ENCODE assay signal across 35 mouse cellular contexts in the genomic region with DNA sequence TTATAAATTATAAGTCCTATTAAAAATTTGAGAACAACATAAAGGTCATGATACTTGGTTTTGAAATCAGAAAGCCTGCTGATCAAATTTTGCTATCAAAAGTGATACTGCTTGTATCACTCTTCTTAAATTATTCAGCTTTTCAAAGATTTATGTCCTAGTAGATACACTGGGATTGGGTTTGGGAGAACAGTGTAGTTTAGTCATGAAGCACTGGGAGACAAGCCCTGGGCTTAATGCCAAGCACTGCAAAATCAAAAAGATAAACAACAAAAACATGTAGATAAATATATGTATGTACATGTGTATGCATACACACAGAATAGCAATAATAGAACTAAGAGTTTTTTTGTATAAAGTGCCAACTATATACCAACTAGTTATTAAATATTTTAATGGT.
"Had no signal": no experiment of that assay in that cellular context is flagged by ENCODE, and none has a peak within 500 bp of the region (broad histone marks: within the 10 kb centered on the region; RNA-seq: fewer than 3 reads in every experiment).

No protein-coding gene starts in this region.

- H3K9ac ChIP-seq: heart, embryonic 12.5 days; heart, embryonic 13.5 days; heart, embryonic 15.5 days; hindbrain, embryonic 12.5 days; hindbrain, embryonic 13.5 days; hindbrain, embryonic 14.5 days; hindbrain, embryonic 15.5 days; intestine, embryonic 15.5 days; kidney, embryonic 15.5 days had no signal

- H3K9me3 ChIP-seq: heart, embryonic 10.5 days; heart, embryonic 12.5 days; heart, embryonic 13.5 days; heart, embryonic 15.5 days; hindbrain, embryonic 10.5 days; hindbrain, embryonic 12.5 days; hindbrain, embryonic 13.5 days; hindbrain, embryonic 15.5 days; intestine, embryonic 15.5 days; kidney, embryonic 15.5 days had no signal

- H3K4me3 ChIP-seq: heart, adult 2 months; heart, embryonic 10.5 days; heart, embryonic 12.5 days; heart, embryonic 13.5 days; heart, embryonic 15.5 days; hindbrain, embryonic 10.5 days; hindbrain, embryonic 12.5 days; hindbrain, embryonic 13.5 days; hindbrain, embryonic 15.5 days; intestine, embryonic 15.5 days; kidney, embryonic 15.5 days; layer of hippocampus, adult 2 months had no signal

- H3K27ac ChIP-seq: heart, adult 2 months; heart, embryonic 10.5 days; heart, embryonic 13.5 days; heart, embryonic 15.5 days; hindbrain, embryonic 10.5 days; hindbrain, embryonic 12.5 days; hindbrain, embryonic 13.5 days; hindbrain, embryonic 14.5 days; hindbrain, embryonic 15.5 days; hindbrain, postnatal 0 days; intestine, embryonic 15.5 days; kidney, embryonic 15.5 days; kidney, postnatal 0 days; layer of hippocampus, adult 2 months had no signal

- ATAC-seq: hindbrain, embryonic 16.5 days; hindbrain, postnatal 0 days; inflammation-experienced regulatory T-cells, adult 6 months; intestine, embryonic 15.5 days; intestine, embryonic 16.5 days; intestine, postnatal 0 days had no signal

- H3K36me3 ChIP-seq: heart, embryonic 10.5 days; heart, embryonic 12.5 days; heart, embryonic 13.5 days; heart, embryonic 15.5 days; hindbrain, embryonic 10.5 days; hindbrain, embryonic 12.5 days; hindbrain, embryonic 13.5 days; hindbrain, embryonic 15.5 days; intestine, embryonic 15.5 days; kidney, embryonic 15.5 days had no signal

- DNase-seq: heart, adult 2 months; heart, postnatal 10 days; heart, postnatal 14 days; heart, postnatal 36 days; heart, postnatal 4 days; kidney, adult 11 months; kidney, adult 18-20 months; kidney, adult 2 months; kidney, adult 8-10 months; kidney, adult 9 months; kidney, postnatal 10 days; kidney, postnatal 14 days; kidney, postnatal 25 days; kidney, postnatal 36 days; kidney, postnatal 4 days; layer of hippocampus, adult 9-11 months had no signal

- H3K4me2 ChIP-seq: heart, embryonic 11.5 days; heart, embryonic 12.5 days; heart, embryonic 13.5 days; heart, embryonic 15.5 days; hindbrain, embryonic 12.5 days; hindbrain, embryonic 13.5 days; hindbrain, embryonic 14.5 days; hindbrain, embryonic 15.5 days; intestine, embryonic 15.5 days; kidney, embryonic 15.5 days had no signal

- H3K4me1 ChIP-seq: heart, embryonic 10.5 days; heart, embryonic 12.5 days; heart, embryonic 13.5 days; heart, embryonic 15.5 days; hindbrain, embryonic 10.5 days; hindbrain, embryonic 12.5 days; hindbrain, embryonic 13.5 days; hindbrain, embryonic 15.5 days; intestine, embryonic 15.5 days; kidney, embryonic 15.5 days had no signal

- H3K27me3 ChIP-seq: heart, embryonic 12.5 days; heart, embryonic 13.5 days; heart, embryonic 15.5 days; hindbrain, embryonic 12.5 days; hindbrain, embryonic 13.5 days; hindbrain, embryonic 15.5 days; intestine, embryonic 15.5 days; kidney, embryonic 15.5 days had no signal
